ENCODE assay signal across 16 mouse cellular contexts in genomic region chr11:8674549-8675149, GRCm38 (mm10). TPM values are rescaled to one million over a fixed set of nuclear protein-coding genes. Genes with fewer than 3 reads are reported as not detected.
DNase-seq lines count a peak whose midpoint lies in the region; ATAC-seq and TF ChIP-seq lines count a peak whose summit lies in the region.
"Had no signal": no experiment of that assay in that cellular context is flagged by ENCODE, and none has a peak within 500 bp of the region (broad histone marks: within the 10 kb centered on the region; RNA-seq: fewer than 3 reads in every experiment).

No protein-coding gene starts in this region.

- no peaks in the 10 kb centered on the region for H3K27me3 ChIP-seq in Patski
- no peaks in the 10 kb centered on the region for H3K27me3 ChIP-seq in intestine, postnatal 0 days (replicated peaks; ENCODE audit: control insufficient read depth, insufficient read depth, low read length)
- H3K27me3 ChIP-seq: liver, embryonic 15.5 days had no signal

- peak; percentile 70 for ATAC-seq in Patski
- no peak for ATAC-seq in intestine, postnatal 0 days
- ATAC-seq: inflammation-experienced regulatory T-cells, adult 6 months had no signal

- no peak overlapping the region for H3K27ac ChIP-seq in intestine, postnatal 0 days (ENCODE audit: low read depth, low read length)
- H3K27ac ChIP-seq: liver, embryonic 15.5 days had no signal

- in situ Hi-C loops in Patski (cut with MboI; ENCODE audit: low pct_unique_long_range_greater_than_20kb), result loop anchor here (25.0 kb wide), 1 partner anchor 237 kb away; no protein-coding TSS in a partner anchor

- H3K9me3 ChIP-seq in intestine, postnatal 0 days (ENCODE audit: control insufficient read depth), result no peaks in the 10 kb centered on the region
- H3K9me3 ChIP-seq: heart, embryonic 10.5 days; liver, embryonic 15.5 days had no signal

- intact Hi-C loops in heart, postnatal 10 days (cut with DNase I), result no loop called here
- intact Hi-C loops in heart, postnatal 14 days (cut with DNase I), result loop anchor here (10.0 kb wide), 1 partner anchor 180 kb away; no protein-coding TSS in a partner anchor
- intact Hi-C loops in left cerebral cortex, postnatal 10 days (cut with DNase I), result no loop called here

- no peak overlapping the region for H3K9ac ChIP-seq in intestine, postnatal 0 days (ENCODE audit: low read depth, low read length)
- H3K9ac ChIP-seq: liver, embryonic 15.5 days had no signal

- H3K4me1 ChIP-seq in intestine, postnatal 0 days (replicated peaks; ENCODE audit: control insufficient read depth, insufficient read depth, low read length), result no peaks in the 10 kb centered on the region
- H3K4me1 ChIP-seq: liver, embryonic 15.5 days had no signal

- no peak for TF ChIP-seq CTCF in Patski (IDR thresholded peaks at IDR 0.05)
- no peak for TF ChIP-seq CTCF in intestine, postnatal 0 days (IDR thresholded peaks at IDR 0.05; ENCODE audit: low read depth)

- CTCF ChIA-PET in Patski (lab: Charles Lee), result interaction anchor here (1.1 to 4.1 kb wide), 4 partner anchors 11 to 249 kb away, joined by 3 to 15 read pairs (median 4); partner anchors contain the start of gene Tns3

- peak; percentile 30 to 38 for DNase-seq in heart, postnatal 10 days
- DNase-seq in heart, postnatal 14 days, result no peak
- DNase-seq in 3134 (ENCODE audit: extremely low read depth, insufficient read length, low spot score) (peak; percentile 71), Patski (ENCODE audit: low read depth, low spot score) (no peak)
- peak; percentile 74 for DNase-seq in lung, postnatal 25 days (ENCODE audit: low spot score)
- DNase-seq in adrenal gland, adult (ENCODE audit: inconsistent age in 2 of 2, low spot score in 1 of 2), result no peak
- no peak for DNase-seq in left cerebral cortex, postnatal 10 days (ENCODE audit: extremely low spot score in 1 of 2, low spot score in 2 of 2)
- DNase-seq: adrenal gland, postnatal 25 days; cerebellum, adult 9-10 months; gastrocnemius, postnatal 14 days; thymus, postnatal 4 days had no signal

- no peak overlapping the region for H3K4me2 ChIP-seq in intestine, postnatal 0 days (replicated peaks; ENCODE audit: low read depth)
- H3K4me2 ChIP-seq: liver, embryonic 15.5 days had no signal

- POLR2A ChIA-PET in Patski (lab: Charles Lee), result interaction anchor here (1.6 kb wide), 1 partner anchor 10 kb away, joined by 7 read pairs; the partner anchor contains the start of gene Tns3

- H3K4me3 ChIP-seq in intestine, postnatal 0 days (ENCODE audit: low read depth, low read length), result no peak overlapping the region
- H3K4me3 ChIP-seq: heart, embryonic 10.5 days; liver, embryonic 15.5 days had no signal

- 66% methylated on average over 3 of the region's 3 CpGs for WGBS in intestine, postnatal 0 days

- no peaks in the 10 kb centered on the region for H3K36me3 ChIP-seq in intestine, postnatal 0 days (ENCODE audit: control insufficient read depth, insufficient read depth)
- H3K36me3 ChIP-seq: G1E; heart, embryonic 10.5 days; liver, embryonic 15.5 days had no signal

RNA-seq across cellular contexts. Expression of gene Tns3, which starts 10.3 kb away (rescaled TPM):
- 10 to 100 TPM; 27.4 to 29.0 TPM for total RNA-seq in heart, postnatal 10 days (2021)
- 10 to 100 TPM; 21.1 to 23.2 TPM for total RNA-seq in heart, postnatal 14 days (2021)
- polyA plus RNA-seq in Patski (2021), result 75.4 TPM
- 10.5 and 11.4 TPM in 2 replicates for polyA plus RNA-seq in intestine, postnatal 0 days (2015; fragmentation: Nextera tagmentation; extraction: Ambion mirVana)
- total RNA-seq in left cerebral cortex, postnatal 10 days (2021), result 10 to 100 TPM; 24.5 to 31.8 TPM
- polyA plus RNA-seq: G1E had no signal

Comparison
In these comparisons a context has a peak if more than half of its experiments do, and no peak if none do; other contexts are left out.
1. DNase-seq: peak in heart, postnatal 10 days (2 of 2), 3134 (single experiment) and lung, postnatal 25 days (single experiment); none in heart, postnatal 14 days (0 of 2), Patski (single experiment), adrenal gland, adult (0 of 2) and left cerebral cortex, postnatal 10 days (0 of 2).